ENCODE assay signal across 2 mouse cellular contexts in genomic region chr7:140938896-140939295, GRCm38 (mm10).
TF ChIP-seq lines count a peak whose summit lies in the region.

No protein-coding gene starts in this region.

TF ChIP-seq in CH12.LX, 34 proteins besides CTCF, POLR2A, EP300 and RAD21:
- no peak for TF ChIP-seq IRF4 (IDR thresholded peaks at IDR 0.05; ENCODE audit: low read depth, low read length)
- 0 out of 2 replicates have a peak, but pooled peaks have one; percentile 15 for TF ChIP-seq MAX (IDR thresholded peaks at IDR 0.05; ENCODE audit: low read length)
- no peak for TF ChIP-seq ZNF384 (IDR thresholded peaks at IDR 0.05; ENCODE audit: low read depth, low read length)

TF ChIP-seq in ES-E14, 5 proteins besides CTCF, POLR2A, EP300 and RAD21:
- no peak for TF ChIP-seq CHD2 (IDR thresholded peaks at IDR 0.05; ENCODE audit: low read depth, low read length)
- no peak for TF ChIP-seq ZNF384 (IDR thresholded peaks at IDR 0.05; ENCODE audit: low read depth, low read length)
- no peak for TF ChIP-seq ZC3H11A (IDR thresholded peaks at IDR 0.05; ENCODE audit: borderline replicate concordance, low read depth, low read length)
- no peak for TF ChIP-seq HCFC1 (IDR thresholded peaks at IDR 0.05; ENCODE audit: borderline replicate concordance, insufficient read depth, low read length)
- no peak for TF ChIP-seq MAFK (IDR thresholded peaks at IDR 0.05; ENCODE audit: insufficient read depth, low read depth, low read length)
